Mouse (Mus musculus): ENCODE measurements around the gene Mcrs1. TPM values are rescaled to one million over a fixed set of nuclear protein-coding genes. Genes with fewer than 3 reads are reported as not detected.
"Not testable (repeated sequence)": the region's sequence is repeated elsewhere in the genome, so short reads cannot be mapped to it uniquely, and the experiment has no call there.

Mcrs1 gene
- polyA plus RNA-seq, 1 experiment = 151 TPM

DNA sequence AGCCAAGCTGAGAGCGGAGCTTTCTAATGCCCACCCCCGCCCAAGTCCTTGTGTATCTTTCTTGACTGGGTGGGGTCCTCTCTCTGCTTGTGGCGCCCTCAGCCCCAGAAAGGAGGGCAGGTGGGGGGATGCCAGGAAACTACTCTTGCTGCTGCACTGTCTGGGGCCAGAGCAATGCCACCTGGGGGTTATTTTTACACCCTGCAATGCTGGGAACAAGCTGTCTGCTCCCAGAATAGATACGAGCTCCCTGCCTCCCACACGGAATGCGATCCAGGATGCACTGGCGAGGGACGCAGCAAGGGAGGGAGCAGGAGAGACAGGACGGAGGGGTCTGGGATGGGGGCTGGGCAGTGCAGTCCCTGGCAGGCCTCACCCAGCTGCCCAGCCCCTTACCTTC lies 2.8 kb downstream of the Mcrs1 start:
- TF ChIP-seq CTCF (IDR thresholded peaks at IDR 0.05; ENCODE audit: borderline replicate concordance, extremely low read depth, insufficient read depth, insufficient read length) (no peak), POLR2A (IDR thresholded peaks at IDR 0.05; ENCODE audit: borderline replicate concordance, extremely low read depth, insufficient read depth, insufficient read length, poor library complexity, severe bottlenecking) (no peak)
- no peak for DNase-seq (ENCODE audit: low read depth)

DNA sequence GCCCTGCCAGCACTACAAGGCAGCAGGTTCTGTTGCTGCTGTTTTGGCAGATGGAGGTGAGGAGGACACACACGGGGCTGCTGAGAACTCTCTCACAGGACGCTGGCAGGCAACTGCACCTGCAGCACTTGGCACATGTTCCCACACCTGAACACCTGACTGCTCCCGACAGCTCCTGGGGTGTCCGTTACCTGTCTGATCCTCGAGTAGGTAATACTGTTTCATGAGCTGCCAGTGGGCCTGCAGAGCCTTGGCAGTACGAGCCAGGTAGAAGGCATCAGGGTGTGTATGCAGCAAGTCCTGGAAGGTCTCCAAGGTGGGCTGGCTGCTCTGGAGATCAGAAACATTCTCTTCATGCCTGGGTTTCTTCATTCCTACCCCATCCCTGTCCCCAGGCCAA lies 5.0 kb downstream of the Mcrs1 start:
- DNase-seq (ENCODE audit: low read depth) = not testable (repeated sequence)

DNA sequence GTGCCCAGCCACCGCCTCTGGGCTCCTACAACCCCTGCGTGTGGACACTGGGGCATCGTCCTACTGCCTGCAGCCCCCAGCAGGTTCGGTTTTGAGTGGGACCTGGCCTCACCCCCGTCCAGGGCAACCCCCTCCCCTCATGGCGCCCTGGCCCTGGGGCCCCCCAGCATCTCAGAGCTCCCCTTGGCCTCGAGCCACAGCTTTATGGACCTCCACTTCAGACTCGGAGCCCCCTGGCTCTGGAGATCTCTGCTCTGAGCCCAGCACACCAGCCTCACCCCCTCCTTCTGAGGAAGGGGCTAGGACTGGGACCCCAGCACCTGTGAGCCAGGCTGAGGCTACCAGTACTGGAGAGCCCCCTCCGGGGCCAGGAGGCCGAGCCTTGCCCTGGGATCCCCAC lies 9.7 kb downstream of the Mcrs1 start:
- DNase-seq (ENCODE audit: low read depth) = no peak
- TF ChIP-seq POLR2A (IDR thresholded peaks at IDR 0.05; ENCODE audit: borderline replicate concordance, extremely low read depth, insufficient read depth, insufficient read length, poor library complexity, severe bottlenecking) (no peak), CTCF (IDR thresholded peaks at IDR 0.05; ENCODE audit: borderline replicate concordance, extremely low read depth, insufficient read depth, insufficient read length) (no peak)

DNA sequence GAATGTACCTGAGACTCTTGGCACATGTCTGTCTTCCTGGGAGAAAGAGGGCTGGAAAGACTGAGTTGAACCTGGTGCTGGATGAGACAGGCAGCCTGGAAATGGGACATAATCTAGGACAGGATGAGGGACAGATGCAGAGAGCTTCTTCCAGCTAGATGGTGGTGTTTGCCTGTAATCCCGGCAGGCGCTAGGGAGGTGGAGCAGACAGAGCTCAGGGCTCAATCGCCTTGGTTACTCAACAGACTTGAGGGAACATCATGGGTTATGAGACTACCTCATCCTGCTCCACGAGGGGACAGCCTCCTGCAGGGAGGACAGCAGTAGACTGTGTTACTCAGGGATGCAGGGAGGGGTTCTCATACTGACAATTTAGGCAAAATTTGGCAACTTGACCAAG lies 10.5 kb downstream of the Mcrs1 start:
- DNase-seq (ENCODE audit: low read depth) = no peak
- TF ChIP-seq POLR2A (IDR thresholded peaks at IDR 0.05; ENCODE audit: borderline replicate concordance, extremely low read depth, insufficient read depth, insufficient read length, poor library complexity, severe bottlenecking) = no peak
- TF ChIP-seq CTCF (IDR thresholded peaks at IDR 0.05; ENCODE audit: borderline replicate concordance, extremely low read depth, insufficient read depth, insufficient read length) = no peak

DNA sequence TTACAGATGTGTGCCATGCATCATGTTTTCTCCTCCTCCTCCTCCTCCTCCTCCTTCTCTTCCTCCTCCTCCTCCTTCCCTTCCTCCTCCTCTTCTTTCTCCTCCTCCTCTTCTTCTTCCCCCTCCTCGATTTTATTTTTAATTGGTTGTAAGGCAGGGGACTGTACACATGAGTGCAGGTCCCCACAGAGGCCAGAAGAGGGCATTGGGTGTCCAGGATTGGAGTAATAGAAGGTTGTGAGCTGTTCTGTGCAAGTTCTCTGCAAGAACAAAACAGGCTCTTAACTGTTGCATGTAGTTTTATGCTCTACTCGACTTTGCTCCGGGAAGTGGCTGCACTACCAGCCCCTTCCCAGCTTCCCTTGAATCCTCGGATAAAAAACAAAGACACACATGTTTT lies 11.6 kb downstream of the Mcrs1 start:
- DNase-seq (ENCODE audit: low read depth) = peak; percentile 7
- no peak for TF ChIP-seq CTCF (IDR thresholded peaks at IDR 0.05; ENCODE audit: borderline replicate concordance, extremely low read depth, insufficient read depth, insufficient read length)
- TF ChIP-seq POLR2A (IDR thresholded peaks at IDR 0.05; ENCODE audit: borderline replicate concordance, extremely low read depth, insufficient read depth, insufficient read length, poor library complexity, severe bottlenecking) = no peak

- TF ChIP-seq CTCF (IDR thresholded peaks at IDR 0.05; ENCODE audit: borderline replicate concordance, extremely low read depth, insufficient read depth, insufficient read length) (no peak), POLR2A (IDR thresholded peaks at IDR 0.05; ENCODE audit: borderline replicate concordance, extremely low read depth, insufficient read depth, insufficient read length, poor library complexity, severe bottlenecking) (no peak)
- DNase-seq (ENCODE audit: low read depth) = no peak
These were observed 13.8 kb downstream of the Mcrs1 start for GRCm38 (mm10) chr15:99238006-99238405.

- TF ChIP-seq POLR2A (IDR thresholded peaks at IDR 0.05; ENCODE audit: borderline replicate concordance, extremely low read depth, insufficient read depth, insufficient read length, poor library complexity, severe bottlenecking) (no peak), CTCF (IDR thresholded peaks at IDR 0.05; ENCODE audit: borderline replicate concordance, extremely low read depth, insufficient read depth, insufficient read length) (no peak)
- no peak for DNase-seq (ENCODE audit: low read depth)
These were observed 17.3 kb downstream of the Mcrs1 start for GRCm38 (mm10) chr15:99234326-99235010.

- no peak for DNase-seq (ENCODE audit: low read depth)
- TF ChIP-seq CTCF (IDR thresholded peaks at IDR 0.05; ENCODE audit: borderline replicate concordance, extremely low read depth, insufficient read depth, insufficient read length) (no peak), POLR2A (IDR thresholded peaks at IDR 0.05; ENCODE audit: borderline replicate concordance, extremely low read depth, insufficient read depth, insufficient read length, poor library complexity, severe bottlenecking) (no peak)
These were observed 18.0 kb downstream of the Mcrs1 start for GRCm38 (mm10) chr15:99233719-99234118.

- no peak for TF ChIP-seq POLR2A (IDR thresholded peaks at IDR 0.05; ENCODE audit: borderline replicate concordance, extremely low read depth, insufficient read depth, insufficient read length, poor library complexity, severe bottlenecking)
- no peak for TF ChIP-seq CTCF (IDR thresholded peaks at IDR 0.05; ENCODE audit: borderline replicate concordance, extremely low read depth, insufficient read depth, insufficient read length)
- no peak for DNase-seq (ENCODE audit: low read depth)
These were observed 19.8 kb downstream of the Mcrs1 start for GRCm38 (mm10) chr15:99231998-99232397.

DNA sequence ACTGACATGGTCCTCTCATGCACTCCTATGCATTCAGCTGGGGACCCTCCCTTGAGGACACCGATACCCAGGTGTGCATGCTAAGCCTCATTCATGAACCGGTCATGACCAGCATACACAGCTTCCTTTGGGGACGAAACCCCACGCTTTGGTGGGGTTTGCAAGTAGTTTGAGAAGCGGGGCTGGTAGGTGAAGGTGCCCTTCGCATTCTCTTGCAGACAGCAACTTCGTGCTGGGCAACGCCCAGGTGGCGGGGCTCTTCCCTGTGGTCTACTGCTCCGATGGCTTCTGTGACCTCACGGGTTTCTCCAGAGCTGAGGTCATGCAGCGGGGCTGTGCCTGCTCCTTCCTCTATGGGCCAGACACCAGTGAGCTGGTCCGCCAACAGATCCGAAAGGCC lies 25.7 kb downstream of the Mcrs1 start:
- no peak for DNase-seq (ENCODE audit: low read depth)
- TF ChIP-seq CTCF (IDR thresholded peaks at IDR 0.05; ENCODE audit: borderline replicate concordance, extremely low read depth, insufficient read depth, insufficient read length) = no peak
- no peak for TF ChIP-seq POLR2A (IDR thresholded peaks at IDR 0.05; ENCODE audit: borderline replicate concordance, extremely low read depth, insufficient read depth, insufficient read length, poor library complexity, severe bottlenecking)

DNA sequence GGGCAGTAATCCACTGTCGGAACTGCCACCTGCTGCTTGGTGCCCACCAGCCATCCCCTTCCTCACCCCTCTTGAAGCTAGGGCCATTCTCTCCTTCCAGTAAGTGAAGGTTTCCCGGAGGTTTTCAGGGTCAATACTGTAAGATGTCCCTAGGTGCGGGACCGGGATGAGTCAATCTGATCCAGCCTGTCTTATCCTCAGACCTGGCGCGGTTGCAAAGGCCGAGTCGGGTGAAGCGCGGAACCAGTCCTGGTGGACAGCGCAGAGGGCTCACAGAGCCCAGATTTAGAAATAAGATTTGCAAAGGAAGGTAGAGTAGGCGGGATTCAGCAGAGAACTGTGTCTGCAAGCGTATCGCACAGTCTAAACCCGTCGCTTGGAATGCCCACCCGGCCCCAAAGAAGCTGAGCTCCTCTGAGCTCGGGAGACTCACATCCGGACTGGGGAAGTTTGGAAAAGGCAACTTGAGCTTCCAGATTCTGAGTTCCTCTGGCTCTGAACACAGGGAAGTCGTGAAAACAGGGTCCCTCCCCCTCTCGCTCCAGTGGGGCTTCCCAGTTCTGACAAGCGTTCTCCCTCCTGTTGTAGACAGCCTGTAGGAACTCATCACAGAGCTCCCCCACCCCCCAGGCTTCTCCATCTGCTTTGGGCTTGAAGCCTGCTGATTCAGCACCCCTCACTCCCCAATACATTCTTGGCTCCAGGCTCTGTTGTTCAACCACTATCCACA lies 26.5 kb downstream of the Mcrs1 start:
- DNase-seq (ENCODE audit: low read depth) = peak; percentile 85

More for the DNA sequence above, 26.5 kb downstream of the Mcrs1 start:
- TF ChIP-seq CTCF (IDR thresholded peaks at IDR 0.05; ENCODE audit: borderline replicate concordance, extremely low read depth, insufficient read depth, insufficient read length) = no peak
- TF ChIP-seq POLR2A (IDR thresholded peaks at IDR 0.05; ENCODE audit: borderline replicate concordance, extremely low read depth, insufficient read depth, insufficient read length, poor library complexity, severe bottlenecking) = no peak
